Mouse (Mus musculus) heart, embryonic 11.5 days (tissue): Measurements from ENCODE around the gene Cmss1. TPM values are rescaled to one million over a fixed set of nuclear protein-coding genes. Genes with fewer than 3 reads are reported as not detected.

Experiments
- ATAC-seq: fragments of 200-750 bp; cut with Nextera tagmentation; replicated peaks from 2 replicates; pipeline ENCODE4 v1.8.0; 2017; ENCODE audit warnings: moderate library complexity; ENCODE audit not compliant: insufficient number of reproducible peaks, low FRiP score, low TSS enrichment
- H3K27ac ChIP-seq: fragments of 300-500 bp; sonication (generic); 2 replicates; pipeline ENCODE4 v1.5.1; 2014; ENCODE audit warnings: mild to moderate bottlenecking, low read depth, low read length
- H3K27me3 ChIP-seq: fragments of 300-500 bp; sonication (generic); 2 replicates; pipeline ENCODE4 v1.6.1; 2014; ENCODE audit warnings: mild to moderate bottlenecking, low read length, mixed read lengths; ENCODE audit not compliant: control insufficient read depth, insufficient read depth
- H3K36me3 ChIP-seq: fragments of 300-500 bp; sonication (generic); 2 replicates; pipeline ENCODE4 v1.6.1; 2014; ENCODE audit warnings: mild to moderate bottlenecking, low read length, moderate library complexity, mixed read lengths; ENCODE audit not compliant: control insufficient read depth, insufficient read depth
- H3K4me1 ChIP-seq: fragments of 300-500 bp; sonication (generic); 2 replicates; pipeline ENCODE4 v1.6.1; 2014; ENCODE audit warnings: low read length; ENCODE audit not compliant: control insufficient read depth, insufficient read depth
- H3K4me2 ChIP-seq: fragments of 300-500 bp; sonication (generic); 2 replicates; pipeline ENCODE4 v1.6.1; 2014; ENCODE audit warnings: mild to moderate bottlenecking, moderate library complexity
- H3K4me3 ChIP-seq: fragments of 300-500 bp; sonication (generic); 2 replicates; pipeline ENCODE4 v1.5.1; 2014; ENCODE audit warnings: low read depth, low read length
- H3K9ac ChIP-seq: fragments of 300-500 bp; sonication (generic); 2 replicates; pipeline ENCODE4 v1.6.1; 2014; ENCODE audit warnings: mild to moderate bottlenecking, low read depth, low read length, moderate library complexity
- H3K9me3 ChIP-seq: fragments of 300-500 bp; sonication (generic); replicated peaks from 2 replicates; pipeline ENCODE4 v1.6.1; 2016; ENCODE audit warnings: low read length; ENCODE audit not compliant: control insufficient read depth
- WGBS: fragments of 180-500 bp; shearing (Covaris S2); extraction: QIAGEN DNeasy Blood & Tissue Kit; methylation state at CpG from one replicate; pipeline ENCODE4 v1.1.7; 2014; ENCODE audit not compliant: insufficient replicate concordance; 5-methylcytosine and 5-hydroxymethylcytosine counted together
- polyA plus RNA-seq: library from polyadenylated mRNA; unstranded; fragments of >200 nt; fragmentation: Nextera tagmentation; extraction: Ambion mirVana; gene quantifications from 2 replicates; pipeline ENCODE4 v1.2.1, GENCODE M21; 2014

The Cmss1 gene
- polyA plus RNA-seq, 1 experiment from 2014 or later: 36.6 TPM

GRCm38 (mm10) chr16:57473415-57474085 lies 133.1 kb downstream of the Cmss1 start:
- no peak for ATAC-seq
- Histone ChIP-seq H3K4me2 (no peak overlapping the region), H3K4me1 (no peaks in the 10 kb centered on the region), H3K9me3 (peaks cover 6% of the 10 kb centered on the region), H3K36me3 (no peaks in the 10 kb centered on the region), H3K9ac (no peak overlapping the region), H3K27me3 (no peaks in the 10 kb centered on the region), H3K4me3 (no peak overlapping the region), H3K27ac (no peak overlapping the region)
- 31% methylated on average over 10 of the region's 10 CpGs for WGBS

- Histone ChIP-seq H3K27me3 (no peaks in the 10 kb centered on the region), H3K27ac (no peak overlapping the region), H3K4me2 (no peak overlapping the region), H3K4me1 (no peaks in the 10 kb centered on the region), H3K9me3 (0 out of 2 replicates have a peak, but pooled peaks cover 2% of the 10 kb centered on the region), H3K36me3 (no peaks in the 10 kb centered on the region), H3K9ac (no peak overlapping the region), H3K4me3 (no peak overlapping the region)
- no peak for ATAC-seq
These were observed 135.6 kb downstream of the Cmss1 start for GRCm38 (mm10) chr16:57471071-57471470.

GRCm38 (mm10) chr16:57470286-57470830 lies 136.3 kb downstream of the Cmss1 start:
- Histone ChIP-seq H3K9me3 (no peaks in the 10 kb centered on the region), H3K9ac (no peak overlapping the region), H3K27me3 (no peaks in the 10 kb centered on the region), H3K4me3 (no peak overlapping the region), H3K36me3 (no peaks in the 10 kb centered on the region), H3K4me2 (no peak overlapping the region), H3K27ac (no peak overlapping the region), H3K4me1 (no peaks in the 10 kb centered on the region)
- 85% methylated on average over 12 of the region's 12 CpGs for WGBS
- no peak for ATAC-seq

GRCm38 (mm10) chr16:57469869-57470268 lies 136.8 kb downstream of the Cmss1 start:
- no peak overlapping the region for H3K4me2 ChIP-seq
- WGBS: 77% methylated on average over 2 of the region's 2 CpGs
- H3K27ac ChIP-seq: no peak overlapping the region
- H3K4me3 ChIP-seq: no peak overlapping the region
- no peaks in the 10 kb centered on the region for H3K9me3 ChIP-seq
- no peak overlapping the region for H3K9ac ChIP-seq
- no peaks in the 10 kb centered on the region for H3K4me1 ChIP-seq
- no peak for ATAC-seq
- no peaks in the 10 kb centered on the region for H3K36me3 ChIP-seq
- H3K27me3 ChIP-seq: no peaks in the 10 kb centered on the region

GRCm38 (mm10) chr16:57469301-57469700 lies 137.4 kb downstream of the Cmss1 start:
- H3K4me2 ChIP-seq: no peak overlapping the region
- no peak overlapping the region for H3K27ac ChIP-seq
- no peaks in the 10 kb centered on the region for H3K36me3 ChIP-seq
- WGBS: 72% methylated on average over 4 of the region's 4 CpGs
- no peak for ATAC-seq
- no peak overlapping the region for H3K9ac ChIP-seq
- no peaks in the 10 kb centered on the region for H3K4me1 ChIP-seq
- H3K27me3 ChIP-seq: no peaks in the 10 kb centered on the region
- H3K9me3 ChIP-seq: no peaks in the 10 kb centered on the region
- H3K4me3 ChIP-seq: no peak overlapping the region

GRCm38 (mm10) chr16:57465386-57465913 lies 141.2 kb downstream of the Cmss1 start:
- Histone ChIP-seq H3K4me2 (no peak overlapping the region), H3K9me3 (no peaks in the 10 kb centered on the region), H3K4me1 (no peaks in the 10 kb centered on the region), H3K36me3 (no peaks in the 10 kb centered on the region), H3K9ac (no peak overlapping the region), H3K27me3 (no peaks in the 10 kb centered on the region), H3K27ac (no peak overlapping the region), H3K4me3 (no peak overlapping the region)
- ATAC-seq: no peak
- WGBS: 84% methylated on average over 9 of the region's 9 CpGs

GRCm38 (mm10) chr16:57456003-57456402 lies 150.7 kb downstream of the Cmss1 start:
- H3K27me3 ChIP-seq: no peaks in the 10 kb centered on the region
- no peak overlapping the region for H3K4me2 ChIP-seq
- ATAC-seq: no peak
- H3K9ac ChIP-seq: no peak overlapping the region
- H3K4me3 ChIP-seq: no peak overlapping the region
- 71% methylated on average over 2 of the region's 2 CpGs for WGBS
- no peaks in the 10 kb centered on the region for H3K36me3 ChIP-seq
- H3K4me1 ChIP-seq: no peaks in the 10 kb centered on the region
- H3K9me3 ChIP-seq: no peaks in the 10 kb centered on the region
- no peak overlapping the region for H3K27ac ChIP-seq

GRCm38 (mm10) chr16:57455573-57455972 lies 151.1 kb downstream of the Cmss1 start:
- Histone ChIP-seq H3K4me3 (no peak overlapping the region), H3K36me3 (no peaks in the 10 kb centered on the region), H3K9me3 (no peaks in the 10 kb centered on the region), H3K4me2 (no peak overlapping the region), H3K4me1 (no peaks in the 10 kb centered on the region), H3K9ac (no peak overlapping the region), H3K27me3 (no peaks in the 10 kb centered on the region), H3K27ac (no peak overlapping the region)
- 79% methylated on average over 3 of the region's 3 CpGs for WGBS
- ATAC-seq: no peak
